Mouse (Mus musculus) adipocyte (in vitro differentiated cells): ENCODE data around the gene Pole.

ENCODE experiments used
- DNase-seq: peaks from one replicate; pipeline ENCODE4 v3.0.0-alpha.2; 2016; ENCODE audit warnings: low spot score

Pole gene

DNA sequence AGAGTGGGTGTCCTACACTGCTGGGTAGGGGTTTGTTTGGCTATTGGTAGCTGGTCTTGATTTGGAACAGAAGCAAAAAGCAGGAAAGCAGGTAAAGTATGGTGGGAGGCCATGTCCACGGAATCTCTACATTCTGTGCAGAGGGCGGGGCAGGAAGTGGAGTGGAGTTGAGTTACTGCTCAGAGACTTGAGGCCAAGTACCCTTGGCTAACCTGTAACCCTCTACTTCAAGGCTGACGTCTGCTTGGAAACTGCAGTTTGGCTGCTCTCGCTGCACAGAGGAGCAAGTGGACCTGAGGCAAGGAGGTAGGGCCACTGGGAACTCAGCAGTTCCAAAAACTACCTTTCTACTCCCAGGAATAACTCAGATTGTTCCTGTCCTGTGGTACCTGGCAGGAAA lies 58.4 kb downstream of the Pole start, which contains the start of gene Lrcol1:
TSS of gene Lrcol1 (plus strand) at position 207 of the 400 bp plus-strand sequence.
- no peak for DNase-seq

DNA sequence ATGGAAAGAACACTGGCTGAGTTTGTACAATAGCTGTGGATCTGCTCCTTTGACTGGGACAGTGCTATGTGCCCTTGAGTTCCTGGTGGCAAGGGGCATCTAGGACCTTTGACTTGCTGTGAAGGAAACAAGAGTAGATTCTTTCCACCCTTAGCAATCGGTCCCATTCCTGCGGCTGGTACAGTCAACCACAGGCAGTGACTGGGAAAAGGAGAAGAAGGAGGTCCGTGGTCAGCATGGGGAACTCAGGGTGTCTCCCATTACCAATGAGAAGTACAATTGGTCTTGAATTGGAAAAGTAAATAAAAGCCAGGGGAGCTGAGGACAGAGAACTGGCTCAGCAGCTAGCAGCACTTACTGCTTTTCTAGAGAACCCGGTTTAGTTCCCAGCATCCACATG lies 59.4 kb downstream of the Pole start:
- DNase-seq: no peak

- DNase-seq: no peak
These were observed 60.9 kb downstream of the Pole start for GRCm38 (mm10) chr5:110347006-110347405.

- DNase-seq: peak; percentile 40
These were observed 68.6 kb downstream of the Pole start for GRCm38 (mm10) chr5:110354716-110355115.

- peak; percentile 88 for DNase-seq
These were observed 71.5 kb downstream of the Pole start for GRCm38 (mm10) chr5:110357531-110358179.

- DNase-seq: no peak
These were observed 75.4 kb downstream of the Pole start for GRCm38 (mm10) chr5:110361465-110361864.

GRCm38 (mm10) chr5:110362813-110363178 lies 76.7 kb downstream of the Pole start:
- DNase-seq: no peak

- DNase-seq: no peak
These were observed 77.2 kb downstream of the Pole start for GRCm38 (mm10) chr5:110363179-110363821.

- no peak for DNase-seq
These were observed 77.9 kb downstream of the Pole start for GRCm38 (mm10) chr5:110363822-110364545.

- peak; percentile 32 for DNase-seq
These were observed 90.8 kb downstream of the Pole start for GRCm38 (mm10) chr5:110376802-110377433.

DNA sequence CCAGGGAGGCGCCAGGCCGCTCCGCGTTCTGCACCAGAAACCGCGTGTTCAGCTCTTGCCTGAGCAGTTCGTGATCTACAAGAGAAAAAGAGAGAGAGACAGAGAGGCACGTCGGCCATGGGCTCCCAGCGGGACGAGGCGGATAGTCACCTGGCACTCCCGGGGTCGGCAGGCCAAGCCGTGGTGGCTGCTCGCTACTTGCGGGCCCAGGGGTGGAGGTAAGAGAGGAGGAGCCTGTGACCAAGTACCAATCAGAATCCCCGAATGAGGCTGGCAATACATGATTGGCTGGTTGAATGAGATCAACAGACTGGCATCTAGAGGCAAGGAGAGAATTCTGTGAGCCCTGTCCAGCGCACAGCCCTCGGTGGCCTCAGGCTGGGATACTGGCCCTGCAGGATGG lies 92.1 kb downstream of the Pole start:
- no peak for DNase-seq

DNA sequence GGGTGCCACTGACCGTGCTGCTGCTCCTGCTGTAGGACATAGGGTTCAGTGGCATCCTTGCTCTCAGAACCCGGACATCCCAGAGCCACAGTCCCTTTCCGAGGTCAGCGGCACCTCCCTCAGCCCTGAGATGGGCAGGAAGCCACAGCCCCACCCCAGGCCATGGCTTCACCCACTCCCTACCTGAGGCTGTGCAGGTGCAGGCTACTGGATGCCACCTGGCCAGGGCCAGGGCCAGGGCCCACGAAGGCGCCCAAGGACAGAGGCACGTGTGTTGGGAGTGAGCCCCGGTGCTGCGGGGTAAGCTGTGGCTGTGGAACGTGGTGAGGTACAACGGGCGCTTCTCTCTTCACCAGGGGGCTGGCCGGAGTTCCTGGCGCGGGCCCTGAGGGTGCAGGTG lies 93.0 kb downstream of the Pole start:
- DNase-seq: no peak

DNA sequence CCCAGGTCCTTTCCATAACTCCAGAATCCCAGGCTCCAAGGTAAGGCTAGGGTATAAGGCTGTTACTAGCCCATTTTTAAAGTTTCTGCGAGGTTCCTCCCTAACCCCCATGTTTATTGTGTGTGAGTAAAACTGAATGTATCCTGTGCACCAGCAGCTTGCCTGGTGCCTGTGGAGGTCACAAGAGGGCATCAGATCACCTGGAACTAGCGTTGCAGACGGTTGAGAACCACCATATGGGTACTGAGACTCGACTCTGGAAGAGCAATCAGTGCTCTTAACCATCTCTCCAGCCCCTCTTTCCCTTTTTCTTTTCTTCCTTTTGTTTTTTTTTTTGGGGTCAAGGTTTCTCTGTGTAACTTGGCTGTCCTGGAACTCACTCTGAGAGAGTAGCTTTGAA lies 93.7 kb downstream of the Pole start:
- no peak for DNase-seq

- DNase-seq: peak; percentile 78
These were observed 98.4 kb downstream of the Pole start for GRCm38 (mm10) chr5:110384491-110384890.

DNA sequence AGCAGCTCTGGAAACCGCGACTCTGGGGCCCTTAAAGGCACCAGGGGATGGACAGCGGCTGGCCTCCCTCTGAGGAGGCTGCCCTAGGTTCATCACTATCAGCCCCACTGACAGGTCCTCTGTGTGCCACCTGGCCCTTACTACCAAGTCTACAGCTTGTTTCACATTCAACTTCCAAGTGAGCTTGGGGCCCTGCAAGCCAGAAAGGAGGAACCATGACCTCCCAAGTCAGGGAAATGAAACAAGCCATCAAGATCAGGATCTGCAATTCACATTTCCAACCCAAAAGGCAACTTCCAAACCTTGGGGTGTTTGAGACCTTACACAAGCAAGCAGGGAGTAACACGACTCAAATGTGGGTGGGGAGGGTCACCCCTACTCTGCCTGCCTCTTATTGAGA lies 99.2 kb downstream of the Pole start:
- DNase-seq: no peak

DNA sequence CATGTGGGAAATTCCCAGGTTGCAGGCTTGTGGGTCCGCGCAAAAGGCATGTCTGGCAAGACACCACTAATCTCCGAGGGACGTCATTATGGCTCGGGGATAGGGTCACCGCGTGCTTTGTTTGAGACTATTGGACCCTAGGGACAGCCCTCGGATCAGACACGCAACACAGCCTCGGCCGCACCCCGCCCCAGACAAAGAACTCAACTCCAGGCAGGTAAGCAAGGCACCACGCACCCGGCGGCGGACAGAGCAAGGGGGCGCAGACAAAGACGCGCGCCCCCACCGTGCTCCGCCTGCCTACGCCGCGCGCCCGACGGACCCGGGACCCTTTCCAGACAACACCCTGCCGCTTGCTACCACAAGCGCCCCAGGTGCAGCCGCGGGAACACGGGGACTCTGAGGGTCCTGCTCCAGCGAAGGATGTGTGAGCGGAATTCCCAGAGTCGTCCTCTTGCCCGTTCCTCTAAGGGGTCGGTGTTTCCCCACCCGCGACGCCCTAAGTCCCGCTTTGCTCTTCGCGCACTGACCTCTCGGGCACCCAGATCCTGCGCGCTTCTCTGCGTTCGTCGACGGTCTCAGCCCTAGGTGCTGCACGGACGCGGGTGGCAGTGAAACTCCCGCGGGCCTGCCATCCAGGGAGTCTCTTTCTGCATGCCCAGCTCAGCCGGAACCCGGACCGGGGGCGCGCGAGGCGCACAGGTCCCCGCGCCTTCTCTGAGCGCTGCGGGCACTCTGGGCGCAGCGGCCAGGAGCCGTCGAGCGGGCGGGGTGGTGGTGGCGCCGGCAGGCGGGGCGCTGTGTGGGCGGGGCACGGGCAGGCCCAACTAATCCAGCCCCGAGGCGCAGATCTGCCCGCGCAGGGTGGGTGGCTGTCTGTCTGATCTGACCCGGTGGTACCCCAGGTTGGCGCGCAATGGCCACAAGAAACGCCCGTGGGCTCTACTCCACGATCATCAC lies 100.5 kb downstream of the Pole start:
- no peak for DNase-seq
